Mouse (Mus musculus) CD4-positive, CD25-positive, alpha-beta regulatory T cell, adult 9 weeks (primary cell): ENCODE measurements around the gene Acbd6. TPM values are rescaled to one million over a fixed set of nuclear protein-coding genes. Genes with fewer than 3 reads are reported as not detected.

ENCODE experiments used
- polyA plus RNA-seq: library from polyadenylated mRNA; unstranded; fragments of 100-300 nt; shearing (Covaris generic); gene quantifications from one replicate; pipeline ENCODE4 v1.2.1, GENCODE M21; 2017

Acbd6 gene
- polyA plus RNA-seq, result 13.2 TPM

GRCm38 (mm10) chr1:155558012-155558842, at the start of gene Acbd6:
Gene Acbd6, plus strand, starts transcription at chr1:155558120.

Other genes starting within 250 kb of the Acbd6 start
- gene Xpr1, start 140.7 kb upstream of the Acbd6 start, polyA plus RNA-seq, result 35.3 TPM
- not detected for gene Lhx4, start 193.6 kb downstream of the Acbd6 start, polyA plus RNA-seq